Mouse (Mus musculus) kidney, embryonic 16.5 days (tissue): Measurements from ENCODE around the gene Acly. TPM values are rescaled to one million over a fixed set of nuclear protein-coding genes. Genes with fewer than 3 reads are reported as not detected.

Source experiments
- ATAC-seq: fragments of 200-750 bp; cut with Nextera tagmentation; 2 replicates; pipeline ENCODE4 v1.8.0; 2017; ENCODE audit warnings: moderate TSS enrichment; ENCODE audit not compliant: low FRiP score, low TSS enrichment
- H3K27ac ChIP-seq: fragments of 300-500 bp; sonication (generic); 2 replicates; pipeline ENCODE4 v1.5.1; 2014; ENCODE audit warnings: low read length
- H3K27me3 ChIP-seq: fragments of 300-500 bp; sonication (generic); 2 replicates; pipeline ENCODE4 v1.6.1; 2014; ENCODE audit warnings: low read length, control low read depth, mixed read lengths; ENCODE audit not compliant: insufficient read depth
- H3K36me3 ChIP-seq: fragments of 300-500 bp; sonication (generic); 2 replicates; pipeline ENCODE4 v1.6.1; 2014; ENCODE audit warnings: low read length, control low read depth, mixed read lengths; ENCODE audit not compliant: insufficient read depth
- H3K4me1 ChIP-seq: fragments of 300-500 bp; sonication (generic); 2 replicates; pipeline ENCODE4 v1.6.1; 2014; ENCODE audit warnings: low read length, control low read depth, mixed read lengths; ENCODE audit not compliant: insufficient read depth
- H3K4me2 ChIP-seq: fragments of 300-500 bp; sonication (generic); replicated peaks from 2 replicates; pipeline ENCODE4 v1.6.1; 2014; ENCODE audit warnings: low read depth, low read length
- H3K4me3 ChIP-seq: fragments of 300-500 bp; sonication (generic); 2 replicates; pipeline ENCODE4 v1.5.1; 2014; ENCODE audit warnings: mild to moderate bottlenecking, low read length
- H3K9ac ChIP-seq: fragments of 300-500 bp; sonication (generic); replicated peaks from 2 replicates; pipeline ENCODE4 v1.6.1; 2014; ENCODE audit warnings: low read length
- H3K9me3 ChIP-seq: fragments of 300-500 bp; sonication (generic); 2 replicates; pipeline ENCODE4 v1.6.1; 2016; ENCODE audit warnings: low read length, control low read depth
- WGBS: fragments of 180-500 bp; shearing (Covaris S2); extraction: QIAGEN DNeasy Blood & Tissue Kit; methylation state at CpG from one replicate; pipeline ENCODE4 v1.1.7; 2014; 5-methylcytosine and 5-hydroxymethylcytosine counted together
- polyA plus RNA-seq: library from polyadenylated mRNA; unstranded; fragments of >200 nt; fragmentation: Nextera tagmentation; extraction: Ambion mirVana; gene quantifications from 2 replicates; pipeline ENCODE4 v1.2.1, GENCODE M21; 2015

The Acly gene
- polyA plus RNA-seq, 1 experiment from 2014 or later = 173 TPM

- Histone ChIP-seq H3K36me3 (peaks cover 69% of the 10 kb centered on the region), H3K4me1 (no peaks in the 10 kb centered on the region), H3K4me3 (no peak overlapping the region), H3K9ac (no peak overlapping the region), H3K27me3 (no peaks in the 10 kb centered on the region), H3K4me2 (no peak overlapping the region), H3K27ac (no peak overlapping the region), H3K9me3 (no peaks in the 10 kb centered on the region)
- 65% methylated on average over 7 of the region's 7 CpGs for WGBS
- ATAC-seq = no peak
These were observed 27.1 kb downstream of the Acly start for GRCm38 (mm10) chr11:100500651-100501050.

GRCm38 (mm10) chr11:100500241-100500640 is 27.6 kb downstream of the Acly start:
- no peaks in the 10 kb centered on the region for H3K4me1 ChIP-seq
- no peaks in the 10 kb centered on the region for H3K9me3 ChIP-seq
- no peak overlapping the region for H3K9ac ChIP-seq
- no peaks in the 10 kb centered on the region for H3K27me3 ChIP-seq
- H3K4me3 ChIP-seq = no peak overlapping the region
- no peak overlapping the region for H3K27ac ChIP-seq
- WGBS = 83% methylated on average over 3 of the region's 3 CpGs
- no peak for ATAC-seq
- peaks cover 70% of the 10 kb centered on the region for H3K36me3 ChIP-seq
- no peak overlapping the region for H3K4me2 ChIP-seq

GRCm38 (mm10) chr11:100493771-100494170 is 34.0 kb downstream of the Acly start:
- no peaks in the 10 kb centered on the region for H3K4me1 ChIP-seq
- no peaks in the 10 kb centered on the region for H3K27me3 ChIP-seq
- no peak overlapping the region for H3K4me3 ChIP-seq
- no peaks in the 10 kb centered on the region for H3K9me3 ChIP-seq
- ATAC-seq = no peak
- H3K9ac ChIP-seq = no peak overlapping the region
- H3K36me3 ChIP-seq = peaks cover 90% of the 10 kb centered on the region
- no peak overlapping the region for H3K27ac ChIP-seq
- no peak overlapping the region for H3K4me2 ChIP-seq
- 91% methylated on average over 12 of the region's 12 CpGs for WGBS

- Histone ChIP-seq H3K9me3 (no peaks in the 10 kb centered on the region), H3K4me3 (no peak overlapping the region), H3K4me2 (no peak overlapping the region), H3K4me1 (no peaks in the 10 kb centered on the region), H3K27me3 (no peaks in the 10 kb centered on the region), H3K36me3 (peaks cover 77% of the 10 kb centered on the region), H3K9ac (no peak overlapping the region), H3K27ac (no peak overlapping the region)
- ATAC-seq = no peak
- 93% methylated on average over 6 of the region's 6 CpGs for WGBS
These were observed 36.8 kb downstream of the Acly start for GRCm38 (mm10) chr11:100490951-100491350.

- 0 out of 2 replicates have a peak, but pooled peaks have one; percentile 46 for ATAC-seq
- H3K36me3 ChIP-seq = peaks cover 66% of the 10 kb centered on the region
- 81% methylated on average over 8 of the region's 8 CpGs for WGBS
These were observed 41.8 kb downstream of the Acly start for GRCm38 (mm10) chr11:100485801-100486538.

GRCm38 (mm10) chr11:100484461-100484860 is 43.3 kb downstream of the Acly start:
- H3K36me3 ChIP-seq = peaks cover 66% of the 10 kb centered on the region
- H3K4me1 ChIP-seq = no peaks in the 10 kb centered on the region
- ATAC-seq = no peak
- WGBS = 96% methylated on average over 3 of the region's 3 CpGs
- H3K27ac ChIP-seq = no peak overlapping the region
- H3K9ac ChIP-seq = no peak overlapping the region
- no peaks in the 10 kb centered on the region for H3K27me3 ChIP-seq
- no peaks in the 10 kb centered on the region for H3K9me3 ChIP-seq
- H3K4me3 ChIP-seq = no peak overlapping the region
- H3K4me2 ChIP-seq = no peak overlapping the region

More at GRCm38 (mm10) chr11:100485801-100486538, 41.8 kb downstream of the Acly start:
- H3K9me3 ChIP-seq = no peaks in the 10 kb centered on the region
- H3K4me3 ChIP-seq = no peak overlapping the region
- H3K27ac ChIP-seq = no peak overlapping the region
- H3K4me2 ChIP-seq = no peak overlapping the region
- no peaks in the 10 kb centered on the region for H3K4me1 ChIP-seq
- H3K27me3 ChIP-seq = no peaks in the 10 kb centered on the region
- H3K9ac ChIP-seq = no peak overlapping the region

GRCm38 (mm10) chr11:100479152-100479551 is 48.6 kb downstream of the Acly start:
- WGBS = 54% methylated on average over 7 of the region's 7 CpGs
- no peak overlapping the region for H3K9ac ChIP-seq
- ATAC-seq = no peak
- H3K27ac ChIP-seq = no peak overlapping the region
- no peaks in the 10 kb centered on the region for H3K27me3 ChIP-seq
- H3K9me3 ChIP-seq = no peaks in the 10 kb centered on the region
- no peaks in the 10 kb centered on the region for H3K4me1 ChIP-seq
- H3K4me3 ChIP-seq = no peak overlapping the region
- peaks cover 60% of the 10 kb centered on the region for H3K36me3 ChIP-seq
- no peak overlapping the region for H3K4me2 ChIP-seq

- H3K4me3 ChIP-seq = no peak overlapping the region
- no peak overlapping the region for H3K4me2 ChIP-seq
- WGBS = 92% methylated on average over 5 of the region's 5 CpGs
- peaks cover 4% of the 10 kb centered on the region for H3K4me1 ChIP-seq
- no peak for ATAC-seq
- peaks cover 41% of the 10 kb centered on the region for H3K36me3 ChIP-seq
- H3K9ac ChIP-seq = no peak overlapping the region
- no peaks in the 10 kb centered on the region for H3K27me3 ChIP-seq
- H3K27ac ChIP-seq = no peak overlapping the region
- no peaks in the 10 kb centered on the region for H3K9me3 ChIP-seq
These were observed 51.5 kb downstream of the Acly start for GRCm38 (mm10) chr11:100476281-100476680.

GRCm38 (mm10) chr11:100472935-100473295 is 54.9 kb downstream of the Acly start:
- H3K36me3 ChIP-seq = peaks cover 11% of the 10 kb centered on the region; the same call in 1 of the 2 replicates
- no peaks in the 10 kb centered on the region for H3K27me3 ChIP-seq
- peak overlapping the region; percentile 81 for H3K4me3 ChIP-seq
- peak overlapping the region; percentile 96; the same call in 1 of the 2 replicates for H3K4me2 ChIP-seq
- H3K4me1 ChIP-seq = peaks cover 17% of the 10 kb centered on the region
- no peaks in the 10 kb centered on the region for H3K9me3 ChIP-seq
- 0 out of 2 replicates have a peak overlapping the region, but pooled peaks have one; percentile 88 for H3K9ac ChIP-seq
- no peak overlapping the region for H3K27ac ChIP-seq
- WGBS = 37% methylated on average over 5 of the region's 5 CpGs
- peak; percentile 50 for ATAC-seq

- Histone ChIP-seq H3K27ac (peak within 1 kb of the TSS; percentile 49), H3K4me2 (peak within 1 kb of the TSS; percentile 96), H3K9me3 (no peaks in the 10 kb centered on the region), H3K9ac (peak within 1 kb of the TSS; percentile 88), H3K4me1 (peaks cover 17% of the 10 kb centered on the region), H3K36me3 (peaks cover 9% of the 10 kb centered on the region; the same call in 1 of the 2 replicates), H3K4me3 (peak within 1 kb of the TSS; percentile 81), H3K27me3 (no peaks in the 10 kb centered on the region)
- ATAC-seq = peak; percentile 93
- under 1% methylated on average over 83 of the region's 83 CpGs for WGBS
These were observed 55.4 kb downstream of the Acly start, which contains the start of gene Klhl11 for GRCm38 (mm10) chr11:100472197-100472934. Klhl11 (minus strand) TSS chr11:100472741.
